Mouse (Mus musculus) intestine, postnatal 0 days (tissue): ENCODE measurements at regions not wholly inside any gene's neighbourhood (a gene's known extent, or its start where the extent isn't known, plus 50 kb on each side); places are given as distances from the start of the nearest gene placed in this dataset.

ENCODE experiments used
- ATAC-seq: fragments of 200-750 bp; cut with Nextera tagmentation; 2 replicates; pipeline ENCODE4 v1.8.0; 2017; ENCODE audit warnings: mild to moderate bottlenecking, moderate TSS enrichment, moderate library complexity
- H3K27ac ChIP-seq: fragments of 300-500 bp; sonication (generic); 2 replicates; pipeline ENCODE4 v1.5.1; 2014; ENCODE audit warnings: mild to moderate bottlenecking, low read depth, low read length, moderate library complexity
- H3K27me3 ChIP-seq: fragments of 300-500 bp; sonication (generic); replicated peaks from 2 replicates; pipeline ENCODE4 v1.6.1; 2014; ENCODE audit warnings: low read length, mixed read lengths; ENCODE audit not compliant: control insufficient read depth, insufficient read depth
- H3K36me3 ChIP-seq: fragments of 300-500 bp; sonication (generic); 2 replicates; pipeline ENCODE4 v1.6.1; 2014; ENCODE audit warnings: mild to moderate bottlenecking, moderate library complexity; ENCODE audit not compliant: control insufficient read depth, insufficient read depth
- H3K4me1 ChIP-seq: fragments of 300-500 bp; sonication (generic); replicated peaks from 2 replicates; pipeline ENCODE4 v1.6.1; 2014; ENCODE audit warnings: antibody characterized with exemption, low read length, mixed read lengths; ENCODE audit not compliant: control insufficient read depth, insufficient read depth
- H3K4me2 ChIP-seq: fragments of 300-500 bp; sonication (generic); replicated peaks from 2 replicates; pipeline ENCODE4 v1.6.1; 2014; ENCODE audit warnings: low read depth, mild to moderate bottlenecking, moderate library complexity
- H3K4me3 ChIP-seq: fragments of 300-500 bp; sonication (generic); 2 replicates; pipeline ENCODE4 v1.5.1; 2014; ENCODE audit warnings: low read depth, low read length
- H3K9ac ChIP-seq: fragments of 300-500 bp; sonication (generic); 2 replicates; pipeline ENCODE4 v1.6.1; 2014; ENCODE audit warnings: mild to moderate bottlenecking, low read depth, low read length
- H3K9me3 ChIP-seq: fragments of 300-500 bp; sonication (generic); 2 replicates; pipeline ENCODE4 v1.6.1; 2016; ENCODE audit warnings: mixed run types; ENCODE audit not compliant: control insufficient read depth
- CTCF ChIP-seq: sonication (generic); IDR thresholded peaks from 2 replicates; pipeline ENCODE4 v1.5.1; 2016; ENCODE audit warnings: low read depth, mild to moderate bottlenecking, control low read depth, antibody characterized with exemption, moderate library complexity
- WGBS: fragments of 180-500 bp; shearing (Covaris S2); extraction: QIAGEN DNeasy Blood & Tissue Kit; methylation state at CpG from one replicate; pipeline ENCODE4 v1.1.7; 2014; 5-methylcytosine and 5-hydroxymethylcytosine counted together

DNA sequence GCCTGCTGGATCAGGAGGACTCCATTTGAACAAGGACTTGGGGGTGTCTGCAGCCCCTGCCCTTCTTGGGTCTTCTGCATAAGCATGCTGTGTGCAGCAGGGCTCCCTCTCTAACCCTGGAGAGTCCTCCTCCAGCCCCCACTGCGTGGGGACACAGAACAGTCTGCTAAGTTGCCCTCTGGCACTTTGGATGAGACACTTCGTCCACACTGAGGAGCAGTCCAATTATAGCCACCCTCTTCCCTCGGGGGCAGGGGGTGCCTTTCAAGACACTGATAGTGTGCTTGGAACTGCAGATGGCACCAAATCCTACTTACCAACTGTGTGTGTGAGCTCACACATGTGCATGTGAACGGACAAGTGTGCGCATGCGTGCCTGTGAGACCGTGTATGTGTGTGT is 65.9 kb upstream of the Slc45a1 start:
- no peak overlapping the region for H3K4me3 ChIP-seq
- TF ChIP-seq CTCF = no peak
- H3K4me2 ChIP-seq = no peak overlapping the region
- H3K9me3 ChIP-seq = no peaks in the 10 kb centered on the region
- H3K27me3 ChIP-seq = no peaks in the 10 kb centered on the region
- no peaks in the 10 kb centered on the region for H3K36me3 ChIP-seq
- no peaks in the 10 kb centered on the region for H3K4me1 ChIP-seq
- 81% methylated on average over 7 of the region's 7 CpGs for WGBS
- no peak overlapping the region for H3K9ac ChIP-seq
- no peak overlapping the region for H3K27ac ChIP-seq
- ATAC-seq = no peak

DNA sequence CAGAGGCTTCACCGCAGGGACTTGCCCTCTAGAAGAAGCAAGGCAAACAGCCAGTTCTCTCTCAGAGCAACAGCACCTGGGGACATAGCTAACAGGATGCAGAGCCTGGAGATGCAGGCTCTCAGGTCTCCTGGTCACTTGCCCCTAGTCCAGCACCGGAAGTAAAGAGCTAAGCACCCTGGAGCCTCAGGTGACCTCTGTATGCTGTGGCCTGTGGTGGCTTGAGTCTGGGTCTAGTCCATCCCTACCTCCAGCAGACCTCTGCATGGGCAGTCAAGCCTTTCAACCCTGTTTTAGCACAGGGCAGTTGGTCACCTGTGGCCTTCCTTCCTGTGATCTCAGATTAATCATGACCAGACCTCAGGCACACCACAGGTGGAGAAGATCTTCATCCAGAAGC is 63.1 kb upstream of the Slc45a1 start:
- no peaks in the 10 kb centered on the region for H3K4me1 ChIP-seq
- H3K36me3 ChIP-seq = no peaks in the 10 kb centered on the region
- H3K27ac ChIP-seq = no peak overlapping the region
- no peak for TF ChIP-seq CTCF
- H3K4me3 ChIP-seq = no peak overlapping the region
- no peaks in the 10 kb centered on the region for H3K9me3 ChIP-seq
- 82% methylated on average over 2 of the region's 2 CpGs for WGBS
- H3K4me2 ChIP-seq = no peak overlapping the region
- no peak for ATAC-seq
- no peaks in the 10 kb centered on the region for H3K27me3 ChIP-seq
- H3K9ac ChIP-seq = no peak overlapping the region

DNA sequence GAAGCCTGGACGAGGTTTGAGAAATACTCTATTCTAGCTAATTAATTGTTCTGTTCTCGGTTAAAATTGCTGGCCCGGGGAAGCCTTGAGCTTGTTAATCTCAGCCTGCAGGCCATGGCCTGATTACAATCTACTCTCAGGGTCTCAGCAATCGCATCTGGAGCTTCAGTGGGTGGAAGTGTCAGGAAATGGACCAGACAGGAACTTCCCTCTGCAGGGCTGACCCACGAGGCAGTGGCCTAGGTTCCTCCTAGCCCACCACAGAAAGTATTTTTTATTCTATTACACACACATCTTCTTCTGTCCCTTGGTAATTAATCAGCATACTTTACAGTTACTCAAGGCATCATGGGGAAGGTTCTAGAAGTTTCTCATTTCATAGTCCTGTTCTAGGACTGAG is 61.3 kb upstream of the Slc45a1 start:
- H3K4me1 ChIP-seq = no peaks in the 10 kb centered on the region
- no peak overlapping the region for H3K4me2 ChIP-seq
- no peaks in the 10 kb centered on the region for H3K27me3 ChIP-seq
- no peaks in the 10 kb centered on the region for H3K9me3 ChIP-seq
- 56% methylated on average over 5 of the region's 5 CpGs for WGBS
- TF ChIP-seq CTCF = no peak
- no peak overlapping the region for H3K27ac ChIP-seq
- H3K4me3 ChIP-seq = no peak overlapping the region
- H3K9ac ChIP-seq = no peak overlapping the region
- H3K36me3 ChIP-seq = no peaks in the 10 kb centered on the region
- ATAC-seq = no peak

DNA sequence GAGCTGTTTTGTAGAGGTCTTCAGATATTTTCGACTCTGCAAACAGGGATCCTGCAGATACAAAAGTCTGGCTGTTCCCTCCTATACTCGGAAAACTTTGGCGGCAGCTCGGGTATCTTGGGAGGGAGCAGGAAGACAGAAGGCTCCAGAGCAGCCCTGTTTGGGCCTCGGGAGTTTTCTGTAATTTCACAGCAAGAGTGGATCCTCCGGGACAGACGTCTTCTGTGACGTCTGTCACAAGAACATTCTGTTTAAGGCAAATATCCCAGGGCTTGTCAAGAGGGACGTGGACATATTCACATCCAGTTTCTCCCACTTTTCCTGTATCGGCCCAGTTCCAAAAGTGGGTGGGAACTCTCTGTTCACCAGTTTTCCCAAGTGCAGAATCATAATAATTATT is 60.9 kb upstream of the Slc45a1 start:
- H3K27ac ChIP-seq = no peak overlapping the region
- no peak for ATAC-seq

DNA sequence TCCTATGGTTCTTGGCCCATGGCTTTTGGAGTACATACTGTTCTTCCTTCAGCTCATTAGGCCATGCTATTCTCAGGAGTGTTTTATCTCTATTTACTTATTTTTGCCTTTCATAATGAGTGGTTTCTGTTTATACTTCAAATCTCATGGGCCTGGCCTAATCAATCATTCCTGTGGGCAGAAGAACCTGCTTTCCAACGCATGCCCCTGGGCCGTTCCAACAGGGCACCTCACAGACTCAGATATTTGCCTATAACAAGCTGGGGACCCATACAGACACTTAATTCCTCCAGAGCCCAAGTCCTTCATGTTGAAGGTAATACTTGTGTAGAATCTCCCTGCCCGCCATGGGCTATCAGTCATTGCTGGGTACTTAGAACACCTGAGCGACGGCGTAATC is 59.7 kb upstream of the Slc45a1 start:
- WGBS = 91% methylated on average over 6 of the region's 6 CpGs
- Histone ChIP-seq H3K4me3 (no peak overlapping the region), H3K27me3 (no peaks in the 10 kb centered on the region), H3K9me3 (no peaks in the 10 kb centered on the region), H3K9ac (no peak overlapping the region), H3K36me3 (no peaks in the 10 kb centered on the region), H3K27ac (no peak overlapping the region), H3K4me1 (no peaks in the 10 kb centered on the region), H3K4me2 (no peak overlapping the region)
- ATAC-seq = no peak
- TF ChIP-seq CTCF = no peak

More for the DNA sequence above, 60.9 kb upstream of the Slc45a1 start:
- 69% methylated on average over 10 of the region's 10 CpGs for WGBS
- no peak for TF ChIP-seq CTCF
- H3K36me3 ChIP-seq = no peaks in the 10 kb centered on the region
- no peaks in the 10 kb centered on the region for H3K27me3 ChIP-seq
- H3K4me3 ChIP-seq = no peak overlapping the region
- no peak overlapping the region for H3K4me2 ChIP-seq
- no peak overlapping the region for H3K9ac ChIP-seq
- H3K9me3 ChIP-seq = no peaks in the 10 kb centered on the region
- no peaks in the 10 kb centered on the region for H3K4me1 ChIP-seq

DNA sequence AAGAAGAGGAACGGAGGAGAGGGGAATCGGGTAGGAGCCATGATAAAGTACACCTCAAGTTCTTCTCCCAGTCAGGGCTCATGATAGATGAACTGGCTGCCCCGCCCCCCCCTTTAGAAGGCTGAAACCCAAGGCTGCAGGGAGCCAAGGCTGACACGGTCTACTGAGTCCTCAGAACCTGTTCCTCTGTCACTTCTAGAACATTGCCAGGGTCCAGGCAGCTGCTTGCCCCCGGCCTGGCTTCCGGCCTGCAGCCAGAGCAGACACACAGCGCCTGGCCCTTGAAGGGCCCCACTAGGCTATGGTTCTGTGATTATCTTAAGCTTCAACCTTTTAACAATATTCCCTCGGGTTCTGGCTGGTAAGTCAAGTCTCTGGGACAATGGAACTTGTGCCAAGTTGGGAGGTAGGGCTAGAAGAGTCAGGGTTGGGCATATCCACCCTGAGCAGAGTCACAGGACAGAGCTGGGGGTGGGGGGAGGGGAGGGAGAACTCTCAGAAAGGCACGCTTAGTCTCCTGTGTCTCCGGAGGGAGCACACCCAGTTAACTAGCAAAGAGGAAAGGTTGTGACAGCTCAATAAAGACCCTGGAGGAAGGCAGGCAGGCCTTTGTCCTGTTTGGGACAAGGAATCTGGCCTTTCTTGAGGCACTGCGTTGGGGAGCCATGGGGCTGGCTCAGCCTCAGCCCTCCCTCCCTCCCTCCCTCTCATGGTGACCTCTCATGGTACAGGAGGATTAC is 57.6 kb upstream of the Slc45a1 start:
- TF ChIP-seq CTCF = no peak
- Histone ChIP-seq H3K4me1 (no peaks in the 10 kb centered on the region), H3K9ac (no peak overlapping the region), H3K4me2 (no peak overlapping the region), H3K4me3 (no peak overlapping the region), H3K9me3 (no peaks in the 10 kb centered on the region), H3K27me3 (no peaks in the 10 kb centered on the region), H3K27ac (no peak overlapping the region), H3K36me3 (no peaks in the 10 kb centered on the region)
- no peak for ATAC-seq
- WGBS = 46% methylated on average over 11 of the region's 11 CpGs
